Mouse (Mus musculus): Measurements from ENCODE around the gene Dscam.

DNA sequence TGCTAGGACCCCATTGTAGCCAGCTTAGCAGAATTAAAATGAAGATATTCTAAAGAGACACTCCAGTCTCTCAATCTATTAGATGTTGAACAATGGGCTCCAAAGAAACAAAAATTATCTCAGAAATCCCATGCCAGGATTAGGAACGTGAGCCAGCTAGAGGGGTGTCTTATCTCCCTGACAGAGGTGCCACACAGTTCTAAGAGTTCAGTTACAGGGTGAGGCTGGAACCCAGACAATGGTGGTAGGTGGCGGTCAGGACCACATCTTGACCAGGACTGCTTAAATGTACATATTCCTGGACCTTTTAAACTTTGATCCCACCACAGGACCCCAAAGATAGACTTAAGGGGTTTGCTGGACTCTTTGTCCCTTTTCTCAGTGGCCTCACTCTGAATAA, 200.1 kb downstream of the Dscam start:
- no peak for TF ChIP-seq CTCF (IDR thresholded peaks at IDR 0.05; ENCODE audit: low read depth, low read length)
- no peak for TF ChIP-seq POLR2A (IDR thresholded peaks at IDR 0.05; ENCODE audit: extremely low read depth, insufficient read depth, low read length)
